Mouse (Mus musculus): ENCODE measurements around the gene Zfp747. TPM values are rescaled to one million over a fixed set of nuclear protein-coding genes. Genes with fewer than 3 reads are reported as not detected.
"Not testable (repeated sequence)": the region's sequence is repeated elsewhere in the genome, so short reads cannot be mapped to it uniquely, and the experiment has no call there.

Zfp747 gene
- polyA plus RNA-seq, 1 experiment, result 3.9 TPM

- WGBS, result under 1% methylated on average over 42 of the region's 42 CpGs
- Histone ChIP-seq H3K4me1 (ENCODE audit: control insufficient read depth, insufficient read depth, low read length) (no peaks in the 10 kb centered on the region), H3K4me3 (replicated peaks; ENCODE audit: control insufficient read depth, low read depth, low read length) (peak overlapping the region; percentile 78), H3K27ac (ENCODE audit: control insufficient read depth, insufficient read depth, low read depth, low read length, poor library complexity) (peak overlapping the region; percentile 77)
- TF ChIP-seq POLR2A (IDR thresholded peaks at IDR 0.05; ENCODE audit: borderline replicate concordance, control insufficient read depth, low read depth, low read length) (no peak), CTCF (IDR thresholded peaks at IDR 0.05; ENCODE audit: control insufficient read depth, insufficient read depth, low read length) (no peak)
Measured at GRCm38 (mm10) chr7:127345092-127345491, 30.8 kb downstream of the Zfp747 start.

GRCm38 (mm10) chr7:127344371-127344770, 31.5 kb downstream of the Zfp747 start:
- no peak overlapping the region for H3K27ac ChIP-seq (ENCODE audit: control insufficient read depth, insufficient read depth, low read depth, low read length, poor library complexity)
- H3K4me1 ChIP-seq (ENCODE audit: control insufficient read depth, insufficient read depth, low read length), result no peaks in the 10 kb centered on the region
- H3K4me3 ChIP-seq (replicated peaks; ENCODE audit: control insufficient read depth, low read depth, low read length), result no peak overlapping the region
- 89% methylated on average over 8 of the region's 8 CpGs for WGBS
- TF ChIP-seq CTCF (IDR thresholded peaks at IDR 0.05; ENCODE audit: control insufficient read depth, insufficient read depth, low read length) (no peak), POLR2A (IDR thresholded peaks at IDR 0.05; ENCODE audit: borderline replicate concordance, control insufficient read depth, low read depth, low read length) (no peak)

DNA sequence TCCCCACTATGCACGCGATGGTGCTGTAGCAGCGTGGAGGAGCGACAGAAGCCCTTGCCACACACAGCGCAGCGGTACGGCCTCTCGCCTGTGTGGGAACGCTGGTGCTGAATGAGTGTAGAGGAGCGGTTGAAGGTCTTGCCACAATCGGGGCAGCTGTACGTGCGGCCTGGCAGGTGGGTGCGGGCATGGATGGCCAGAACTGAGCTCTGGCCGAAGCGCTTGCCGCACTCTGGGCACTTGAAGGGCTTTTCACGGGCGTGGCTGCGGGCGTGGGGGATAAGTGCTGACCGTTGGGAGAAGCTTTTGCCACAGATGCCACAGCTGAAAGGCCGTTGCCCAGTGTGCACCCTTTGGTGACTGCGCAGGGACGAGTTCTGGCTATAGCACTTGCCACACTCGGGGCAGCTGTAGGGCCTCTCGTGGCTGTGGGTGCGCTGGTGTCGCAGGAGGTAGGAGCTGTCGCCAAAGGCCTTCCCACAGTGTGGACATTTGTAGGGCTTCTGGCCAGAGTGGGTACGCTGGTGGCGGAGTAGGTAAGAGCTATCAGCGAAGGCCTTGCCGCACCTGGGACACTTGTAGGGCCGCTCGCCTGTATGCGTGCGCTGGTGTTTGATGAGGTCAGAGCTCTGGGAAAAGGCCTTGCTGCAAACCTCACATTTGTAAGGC, 32.4 kb downstream of the Zfp747 start:
- no peak overlapping the region for H3K27ac ChIP-seq (ENCODE audit: control insufficient read depth, insufficient read depth, low read depth, low read length, poor library complexity)
- TF ChIP-seq CTCF (IDR thresholded peaks at IDR 0.05; ENCODE audit: control insufficient read depth, insufficient read depth, low read length) (no peak), POLR2A (IDR thresholded peaks at IDR 0.05; ENCODE audit: borderline replicate concordance, control insufficient read depth, low read depth, low read length) (no peak; the same call in 1 of the 2 replicates)
- no peak overlapping the region for H3K4me3 ChIP-seq (replicated peaks; ENCODE audit: control insufficient read depth, low read depth, low read length)
- no peaks in the 10 kb centered on the region for H3K4me1 ChIP-seq (ENCODE audit: control insufficient read depth, insufficient read depth, low read length)
- 91% methylated on average over 38 of the region's 38 CpGs for WGBS

DNA sequence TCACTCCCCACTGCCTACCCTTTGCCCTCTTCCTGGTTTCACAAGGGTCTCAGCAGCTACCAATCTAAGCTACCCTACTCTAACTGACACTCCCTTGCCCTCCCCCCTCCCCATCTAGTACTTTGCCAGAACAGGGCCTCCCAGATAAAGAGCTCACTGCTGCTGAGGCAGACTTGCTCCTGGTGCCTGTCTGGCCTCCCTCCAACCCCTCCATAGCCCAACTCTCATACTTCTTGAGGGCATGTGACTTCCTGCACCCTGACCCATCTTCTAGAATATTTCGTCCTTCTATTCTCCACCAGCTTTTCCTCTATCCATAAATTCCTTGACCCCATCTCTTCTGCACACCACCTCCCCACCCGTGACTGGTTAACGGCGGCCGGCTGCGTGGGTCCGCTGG, 33.0 kb downstream of the Zfp747 start:
- H3K4me1 ChIP-seq (ENCODE audit: control insufficient read depth, insufficient read depth, low read length), result no peaks in the 10 kb centered on the region
- no peak for TF ChIP-seq POLR2A (IDR thresholded peaks at IDR 0.05; ENCODE audit: borderline replicate concordance, control insufficient read depth, low read depth, low read length)
- TF ChIP-seq CTCF (IDR thresholded peaks at IDR 0.05; ENCODE audit: control insufficient read depth, insufficient read depth, low read length), result no peak
- no peak overlapping the region for H3K27ac ChIP-seq (ENCODE audit: control insufficient read depth, insufficient read depth, low read depth, low read length, poor library complexity)
- no peak overlapping the region for H3K4me3 ChIP-seq (replicated peaks; ENCODE audit: control insufficient read depth, low read depth, low read length)
- whole genome bisulfite sequencing, result 93% methylated on average over 7 of the region's 7 CpGs

GRCm38 (mm10) chr7:127342332-127342731, 33.5 kb downstream of the Zfp747 start:
- TF ChIP-seq CTCF (IDR thresholded peaks at IDR 0.05; ENCODE audit: control insufficient read depth, insufficient read depth, low read length) (peak; percentile 21; the same call in 1 of the 2 replicates), POLR2A (IDR thresholded peaks at IDR 0.05; ENCODE audit: borderline replicate concordance, control insufficient read depth, low read depth, low read length) (no peak)
- Histone ChIP-seq H3K4me1 (ENCODE audit: control insufficient read depth, insufficient read depth, low read length) (no peaks in the 10 kb centered on the region), H3K4me3 (replicated peaks; ENCODE audit: control insufficient read depth, low read depth, low read length) (no peak overlapping the region), H3K27ac (ENCODE audit: control insufficient read depth, insufficient read depth, low read depth, low read length, poor library complexity) (no peak overlapping the region)
- 46% methylated on average over 4 of the region's 4 CpGs for WGBS

- H3K4me3 ChIP-seq (replicated peaks; ENCODE audit: control insufficient read depth, low read depth, low read length); H3K27ac ChIP-seq (ENCODE audit: control insufficient read depth, insufficient read depth, low read depth, low read length, poor library complexity); H3K4me1 ChIP-seq (ENCODE audit: control insufficient read depth, insufficient read depth, low read length): not testable (repeated sequence)
- WGBS, result 82% methylated on average over 6 of the region's 6 CpGs
Measured at GRCm38 (mm10) chr7:127341861-127342260, 34.0 kb downstream of the Zfp747 start.

DNA sequence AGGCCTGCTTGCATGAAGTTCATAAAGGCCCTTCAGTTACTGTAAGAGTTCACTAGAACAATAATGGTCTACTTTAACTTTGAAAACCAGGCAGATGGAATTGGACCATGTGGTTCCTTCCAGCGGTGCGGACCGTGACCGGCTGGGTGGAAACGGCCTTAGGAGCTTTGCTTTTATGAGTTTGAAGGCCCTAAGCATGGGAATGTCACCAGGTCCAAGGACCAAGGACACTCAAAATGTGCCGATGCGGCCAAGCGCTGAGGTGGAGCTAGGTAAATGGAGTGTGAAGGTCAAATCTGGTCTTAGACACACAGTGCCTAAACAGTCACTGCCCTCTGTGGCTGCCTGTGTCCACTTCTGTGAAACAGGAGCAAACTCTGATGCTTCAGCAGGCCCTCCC, 34.5 kb downstream of the Zfp747 start:
- Histone ChIP-seq H3K4me3 (replicated peaks; ENCODE audit: control insufficient read depth, low read depth, low read length) (no peak overlapping the region), H3K4me1 (ENCODE audit: control insufficient read depth, insufficient read depth, low read length) (no peaks in the 10 kb centered on the region), H3K27ac (ENCODE audit: control insufficient read depth, insufficient read depth, low read depth, low read length, poor library complexity) (no peak overlapping the region)
- TF ChIP-seq POLR2A (IDR thresholded peaks at IDR 0.05; ENCODE audit: borderline replicate concordance, control insufficient read depth, low read depth, low read length) (no peak), CTCF (IDR thresholded peaks at IDR 0.05; ENCODE audit: control insufficient read depth, insufficient read depth, low read length) (no peak)
- WGBS, result 94% methylated on average over 8 of the region's 8 CpGs

- no peak overlapping the region for H3K27ac ChIP-seq (ENCODE audit: control insufficient read depth, insufficient read depth, low read depth, low read length, poor library complexity)
Measured at GRCm38 (mm10) chr7:127337636-127338035, 38.2 kb downstream of the Zfp747 start.

GRCm38 (mm10) chr7:127335604-127336003, 40.2 kb downstream of the Zfp747 start:
- WGBS, result 83% methylated on average over 4 of the region's 4 CpGs
- Histone ChIP-seq H3K4me3 (replicated peaks; ENCODE audit: control insufficient read depth, low read depth, low read length) (no peak overlapping the region), H3K4me1 (ENCODE audit: control insufficient read depth, insufficient read depth, low read length) (no peaks in the 10 kb centered on the region; the same call in 1 of the 2 replicates), H3K27ac (ENCODE audit: control insufficient read depth, insufficient read depth, low read depth, low read length, poor library complexity) (no peak overlapping the region)
- TF ChIP-seq CTCF (IDR thresholded peaks at IDR 0.05; ENCODE audit: control insufficient read depth, insufficient read depth, low read length) (no peak), POLR2A (IDR thresholded peaks at IDR 0.05; ENCODE audit: borderline replicate concordance, control insufficient read depth, low read depth, low read length) (no peak)

More at GRCm38 (mm10) chr7:127337636-127338035, 38.2 kb downstream of the Zfp747 start:
- H3K4me1 ChIP-seq (ENCODE audit: control insufficient read depth, insufficient read depth, low read length), result no peaks in the 10 kb centered on the region; the same call in 1 of the 2 replicates
- WGBS, result 32% methylated on average over 4 of the region's 4 CpGs
- TF ChIP-seq POLR2A (IDR thresholded peaks at IDR 0.05; ENCODE audit: borderline replicate concordance, control insufficient read depth, low read depth, low read length) (no peak), CTCF (IDR thresholded peaks at IDR 0.05; ENCODE audit: control insufficient read depth, insufficient read depth, low read length) (no peak)
- no peak overlapping the region for H3K4me3 ChIP-seq (replicated peaks; ENCODE audit: control insufficient read depth, low read depth, low read length)
